Mouse (Mus musculus): ENCODE measurements around the gene Aifm3. TPM values are rescaled to one million over a fixed set of nuclear protein-coding genes. Genes with fewer than 3 reads are reported as not detected.

Aifm3 gene
- total and polyA plus RNA-seq, 3 experiments = 0.05 TPM; not detected in 2

DNA sequence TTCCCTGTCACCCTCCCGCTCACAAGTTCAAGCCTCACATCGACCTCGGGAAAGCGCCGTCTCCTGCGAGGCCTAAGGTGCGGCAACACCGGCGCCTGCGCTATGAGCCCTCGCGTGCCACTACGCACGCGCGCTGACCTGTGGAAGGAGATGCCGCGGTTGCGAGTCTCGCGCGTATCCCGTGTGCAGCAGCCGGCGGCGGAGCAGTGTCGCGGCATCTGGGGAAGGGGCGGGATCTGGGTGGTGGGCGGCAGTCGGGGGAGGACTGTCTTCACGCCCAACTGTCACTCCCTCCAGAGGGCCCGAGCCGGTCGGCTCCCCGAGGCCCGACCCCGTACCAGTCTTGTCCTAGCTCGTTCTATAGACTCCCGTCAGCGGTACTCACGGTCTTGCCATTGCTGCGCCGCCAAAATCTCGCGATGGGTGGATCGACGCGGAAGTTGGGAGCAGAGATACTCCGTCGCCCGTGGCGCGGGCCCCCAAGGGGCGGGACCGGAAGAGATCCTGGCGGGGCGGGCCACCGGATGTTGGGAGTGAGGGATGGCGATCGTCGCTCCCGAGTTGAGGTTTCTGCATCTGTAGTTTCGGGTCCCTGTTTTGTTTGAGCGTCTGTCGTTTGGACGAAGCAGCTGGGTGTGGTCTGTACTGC is 41.4 kb downstream of the Aifm3 start, which contains the start of gene Thap7:
TSS of gene Thap7 (minus strand) at position 497 of the 649 bp plus-strand sequence.
- no peaks in the 10 kb centered on the region for H3K27me3 ChIP-seq (ENCODE audit: insufficient read depth, low read length)

DNA sequence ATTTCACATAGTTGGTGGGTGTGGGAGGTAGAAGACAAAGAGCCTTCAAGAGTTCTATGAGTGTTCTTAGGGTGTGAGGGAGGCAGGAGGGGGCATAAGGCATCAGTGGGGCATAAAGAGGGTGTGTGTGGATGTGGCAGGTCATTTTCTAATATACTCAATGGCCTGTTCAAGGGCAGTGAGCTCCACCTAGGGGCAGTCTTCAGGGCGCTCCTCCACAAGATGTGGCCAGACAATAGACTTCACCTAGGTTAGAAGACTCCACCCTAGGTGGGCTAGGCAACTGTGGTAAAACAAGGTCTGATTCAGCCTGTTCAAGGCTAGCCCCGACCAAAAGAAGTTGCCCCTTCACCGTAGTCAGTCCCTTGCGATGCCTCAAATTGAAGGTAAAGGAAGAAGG is 42.9 kb downstream of the Aifm3 start:
- TF ChIP-seq GATA2 (IDR thresholded peaks at IDR 0.05; ENCODE audit: borderline replicate concordance, low read depth, low read length) = no peak
- TF ChIP-seq TAL1 (conservative IDR thresholded peaks at IDR 0.05; ENCODE audit: low read depth, low read length) = no peak
- TF ChIP-seq CTCF (IDR thresholded peaks at IDR 0.05; ENCODE audit: low read depth, low read length) = no peak
- TF ChIP-seq GATA1 (IDR thresholded peaks at IDR 0.05; ENCODE audit: borderline replicate concordance, low read length) = no peak
- no peak for TF ChIP-seq POLR2AphosphoS5 (IDR thresholded peaks at IDR 0.05; ENCODE audit: insufficient replicate concordance, low read depth, low read length)
- no peaks in the 10 kb centered on the region for H3K27me3 ChIP-seq (ENCODE audit: insufficient read depth, low read length)
- DNase-seq (ENCODE audit: low spot score) (no peak), ATAC-seq (ENCODE audit: extremely low read depth, insufficient number of reproducible peaks, low FRiP score, poor library complexity, severe bottlenecking) (no peak)
- no peak overlapping the region for H3K4me3 ChIP-seq (ENCODE audit: low read depth, low read length)
- no peaks in the 10 kb centered on the region for H3K9me3 ChIP-seq (replicated peaks)
- peaks cover 26% of the 10 kb centered on the region for H3K36me3 ChIP-seq (replicated peaks)
- peaks cover 41% of the 10 kb centered on the region for H3K4me1 ChIP-seq (ENCODE audit: insufficient read depth, low read depth, low read length)

More for the DNA sequence above, 41.4 kb downstream of the Aifm3 start, which contains the start of gene Thap7:
- peaks cover 41% of the 10 kb centered on the region for H3K36me3 ChIP-seq (replicated peaks)
- H3K9me3 ChIP-seq (replicated peaks) = no peaks in the 10 kb centered on the region
- peak within 1 kb of the TSS; percentile 78 for H3K4me3 ChIP-seq (ENCODE audit: low read depth, low read length)
- peaks cover 46% of the 10 kb centered on the region for H3K4me1 ChIP-seq (ENCODE audit: insufficient read depth, low read depth, low read length)
- TF ChIP-seq TAL1 (conservative IDR thresholded peaks at IDR 0.05; ENCODE audit: low read depth, low read length) (no peak), CTCF (IDR thresholded peaks at IDR 0.05; ENCODE audit: low read depth, low read length) (no peak), GATA1 (IDR thresholded peaks at IDR 0.05; ENCODE audit: borderline replicate concordance, low read length) (no peak), GATA2 (IDR thresholded peaks at IDR 0.05; ENCODE audit: borderline replicate concordance, low read depth, low read length) (no peak), POLR2AphosphoS5 (IDR thresholded peaks at IDR 0.05; ENCODE audit: insufficient replicate concordance, low read depth, low read length) (no peak)
- ATAC-seq (ENCODE audit: extremely low read depth, insufficient number of reproducible peaks, low FRiP score, poor library complexity, severe bottlenecking) = peak; percentile 88
- peak; percentile 97 for DNase-seq (ENCODE audit: low spot score)

GRCm38 (mm10) chr16:17532676-17533329 is 43.4 kb downstream of the Aifm3 start:
- TF ChIP-seq CTCF (IDR thresholded peaks at IDR 0.05; ENCODE audit: low read depth, low read length) (no peak), TAL1 (conservative IDR thresholded peaks at IDR 0.05; ENCODE audit: low read depth, low read length) (no peak), POLR2AphosphoS5 (IDR thresholded peaks at IDR 0.05; ENCODE audit: insufficient replicate concordance, low read depth, low read length) (no peak), GATA2 (IDR thresholded peaks at IDR 0.05; ENCODE audit: borderline replicate concordance, low read depth, low read length) (no peak), GATA1 (IDR thresholded peaks at IDR 0.05; ENCODE audit: borderline replicate concordance, low read length) (no peak)
- Histone ChIP-seq H3K36me3 (replicated peaks) (peaks cover 21% of the 10 kb centered on the region), H3K4me3 (ENCODE audit: low read depth, low read length) (no peak overlapping the region), H3K27me3 (ENCODE audit: insufficient read depth, low read length) (no peaks in the 10 kb centered on the region), H3K9me3 (replicated peaks) (no peaks in the 10 kb centered on the region), H3K4me1 (ENCODE audit: insufficient read depth, low read depth, low read length) (peaks cover 36% of the 10 kb centered on the region)
- ATAC-seq (ENCODE audit: extremely low read depth, insufficient number of reproducible peaks, low FRiP score, poor library complexity, severe bottlenecking) (no peak), DNase-seq (ENCODE audit: low spot score) (no peak)

DNA sequence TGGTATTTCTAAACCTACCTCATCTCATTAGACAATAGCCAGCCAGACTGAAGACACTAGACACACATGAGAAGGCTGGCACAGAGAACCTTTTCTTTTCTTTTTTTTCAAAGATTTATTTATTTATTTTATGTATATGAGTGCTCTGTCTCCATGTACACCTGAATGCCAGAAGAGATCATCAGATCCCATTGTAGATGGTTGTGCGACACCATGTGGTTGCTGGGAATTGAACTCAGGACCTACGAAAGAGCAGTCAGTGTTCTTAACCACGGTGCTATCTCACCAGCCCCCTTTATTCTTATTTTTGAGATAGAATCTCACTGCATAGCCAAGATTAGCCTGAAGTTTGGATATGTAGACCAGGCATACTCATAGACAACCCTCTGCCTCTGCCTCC is 47.2 kb downstream of the Aifm3 start:
- ATAC-seq (ENCODE audit: extremely low read depth, insufficient number of reproducible peaks, low FRiP score, poor library complexity, severe bottlenecking) (no peak), DNase-seq (ENCODE audit: low spot score) (no peak)
- Histone ChIP-seq H3K4me1 (ENCODE audit: insufficient read depth, low read depth, low read length) (peaks cover 10% of the 10 kb centered on the region), H3K27me3 (ENCODE audit: insufficient read depth, low read length) (peaks cover 9% of the 10 kb centered on the region), H3K4me3 (ENCODE audit: low read depth, low read length) (no peak overlapping the region), H3K36me3 (replicated peaks) (no peaks in the 10 kb centered on the region), H3K9me3 (replicated peaks) (no peaks in the 10 kb centered on the region)
- TF ChIP-seq GATA1 (IDR thresholded peaks at IDR 0.05; ENCODE audit: borderline replicate concordance, low read length) = no peak
- TF ChIP-seq CTCF (IDR thresholded peaks at IDR 0.05; ENCODE audit: low read depth, low read length) = no peak
- no peak for TF ChIP-seq POLR2AphosphoS5 (IDR thresholded peaks at IDR 0.05; ENCODE audit: insufficient replicate concordance, low read depth, low read length)
- TF ChIP-seq GATA2 (IDR thresholded peaks at IDR 0.05; ENCODE audit: borderline replicate concordance, low read depth, low read length) = no peak
- no peak for TF ChIP-seq TAL1 (conservative IDR thresholded peaks at IDR 0.05; ENCODE audit: low read depth, low read length)

DNA sequence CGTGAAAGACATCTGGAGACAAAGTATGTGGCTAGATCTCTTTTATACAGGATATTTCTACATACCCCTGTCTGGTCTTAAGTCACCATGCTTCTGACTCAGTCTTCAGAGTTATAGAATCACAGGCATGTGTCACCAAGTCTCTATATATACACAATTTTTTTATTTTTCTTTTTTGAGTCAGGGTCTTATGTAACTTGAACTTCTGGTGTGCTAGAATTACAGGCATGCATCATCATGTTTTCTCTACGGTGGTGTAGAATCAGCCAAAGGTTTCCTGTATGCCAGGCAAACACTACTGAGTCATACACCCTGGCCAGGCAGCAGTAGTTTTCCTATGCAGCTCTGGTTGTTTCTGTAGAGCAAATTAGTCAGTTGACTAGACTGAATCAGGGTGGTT is 53.2 kb downstream of the Aifm3 start:
- no peaks in the 10 kb centered on the region for H3K4me1 ChIP-seq (ENCODE audit: insufficient read depth, low read depth, low read length)
- peaks cover 30% of the 10 kb centered on the region for H3K27me3 ChIP-seq (ENCODE audit: insufficient read depth, low read length)
- TF ChIP-seq TAL1 (conservative IDR thresholded peaks at IDR 0.05; ENCODE audit: low read depth, low read length) (no peak), GATA1 (IDR thresholded peaks at IDR 0.05; ENCODE audit: borderline replicate concordance, low read length) (no peak), GATA2 (IDR thresholded peaks at IDR 0.05; ENCODE audit: borderline replicate concordance, low read depth, low read length) (no peak), CTCF (IDR thresholded peaks at IDR 0.05; ENCODE audit: low read depth, low read length) (no peak), POLR2AphosphoS5 (IDR thresholded peaks at IDR 0.05; ENCODE audit: insufficient replicate concordance, low read depth, low read length) (no peak)
- H3K9me3 ChIP-seq (replicated peaks) = 0 out of 2 replicates have a peak, but pooled peaks cover 3% of the 10 kb centered on the region
- no peaks in the 10 kb centered on the region for H3K36me3 ChIP-seq (replicated peaks)
- no peak for DNase-seq (ENCODE audit: low spot score)
- no peak overlapping the region for H3K4me3 ChIP-seq (ENCODE audit: low read depth, low read length)
- no peak for ATAC-seq (ENCODE audit: extremely low read depth, insufficient number of reproducible peaks, low FRiP score, poor library complexity, severe bottlenecking)

DNA sequence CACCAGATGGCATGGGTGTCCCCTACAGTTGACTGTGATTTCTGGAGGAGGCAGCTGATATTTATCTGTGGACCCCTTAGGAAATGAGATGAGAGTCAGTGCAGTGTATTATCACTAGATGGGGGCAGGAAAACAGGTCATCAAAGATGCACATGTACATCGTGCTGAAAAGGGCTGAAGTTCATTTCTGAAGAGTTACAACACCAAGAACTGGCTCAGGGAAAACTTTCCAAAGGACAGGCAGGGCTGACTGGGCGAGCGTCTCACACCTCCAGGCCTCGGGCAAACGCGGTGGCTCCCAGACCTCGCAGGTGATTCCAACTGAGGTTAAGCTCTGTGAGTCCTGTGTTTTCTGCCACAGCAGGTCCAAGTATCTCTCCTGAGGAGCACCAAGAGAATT is 63.4 kb downstream of the Aifm3 start:
- Histone ChIP-seq H3K9me3 (replicated peaks) (no peaks in the 10 kb centered on the region), H3K4me3 (ENCODE audit: low read depth, low read length) (no peak overlapping the region), H3K4me1 (ENCODE audit: insufficient read depth, low read depth, low read length) (peaks cover 31% of the 10 kb centered on the region), H3K36me3 (replicated peaks) (no peaks in the 10 kb centered on the region), H3K27me3 (ENCODE audit: insufficient read depth, low read length) (peaks cover 17% of the 10 kb centered on the region)
- TF ChIP-seq CTCF (IDR thresholded peaks at IDR 0.05; ENCODE audit: low read depth, low read length) = no peak
- TF ChIP-seq GATA2 (IDR thresholded peaks at IDR 0.05; ENCODE audit: borderline replicate concordance, low read depth, low read length) = no peak
- no peak for TF ChIP-seq GATA1 (IDR thresholded peaks at IDR 0.05; ENCODE audit: borderline replicate concordance, low read length)
- TF ChIP-seq POLR2AphosphoS5 (IDR thresholded peaks at IDR 0.05; ENCODE audit: insufficient replicate concordance, low read depth, low read length) = no peak
- TF ChIP-seq TAL1 (conservative IDR thresholded peaks at IDR 0.05; ENCODE audit: low read depth, low read length) = no peak
- ATAC-seq (ENCODE audit: extremely low read depth, insufficient number of reproducible peaks, low FRiP score, poor library complexity, severe bottlenecking) (no peak), DNase-seq (ENCODE audit: low spot score) (no peak)

Data from G1E (cell line).